Mouse (Mus musculus): ENCODE results near the gene Rsu1.

The Rsu1 gene

GRCm38 (mm10) chr2:13271165-13271957 lies at the start of gene Rsu1:
TSS of gene Rsu1 (minus strand) at chr2:13271415.
- peak; percentile 98 for DNase-seq (ENCODE audit: low spot score)

- DNase-seq (ENCODE audit: low spot score) = no peak
Observed at GRCm38 (mm10) chr2:13303376-13303775, 32.2 kb upstream of the Rsu1 start.

GRCm38 (mm10) chr2:13299031-13299430 lies 27.8 kb upstream of the Rsu1 start:
- DNase-seq (ENCODE audit: low spot score) = no peak

GRCm38 (mm10) chr2:13297733-13298132 lies 26.5 kb upstream of the Rsu1 start:
- no peak for DNase-seq (ENCODE audit: low spot score)

- DNase-seq (ENCODE audit: low spot score) = no peak
Observed at GRCm38 (mm10) chr2:13290661-13291060, 19.4 kb upstream of the Rsu1 start.

GRCm38 (mm10) chr2:13290070-13290469 lies 18.9 kb upstream of the Rsu1 start:
- DNase-seq (ENCODE audit: low spot score) = no peak

GRCm38 (mm10) chr2:13278114-13278862 lies 7.1 kb upstream of the Rsu1 start:
- no peak for DNase-seq (ENCODE audit: low spot score)

GRCm38 (mm10) chr2:13275874-13276273 lies 4.7 kb upstream of the Rsu1 start:
- DNase-seq (ENCODE audit: low spot score) = no peak

- no peak for DNase-seq (ENCODE audit: low spot score)
Observed at GRCm38 (mm10) chr2:13270736-13271135, 479 bp downstream of the Rsu1 start.

- DNase-seq (ENCODE audit: low spot score) = no peak
Observed at GRCm38 (mm10) chr2:13268681-13269293, 2.4 kb downstream of the Rsu1 start.

- DNase-seq (ENCODE audit: low spot score) = no peak
Observed at GRCm38 (mm10) chr2:13264875-13265274, 6.3 kb downstream of the Rsu1 start.

- DNase-seq (ENCODE audit: low spot score) = no peak
Observed at GRCm38 (mm10) chr2:13263150-13263549, 8.1 kb downstream of the Rsu1 start.

GRCm38 (mm10) chr2:13258606-13259005 lies 12.6 kb downstream of the Rsu1 start:
- DNase-seq (ENCODE audit: low spot score) = no peak

- no peak for DNase-seq (ENCODE audit: low spot score)
Observed at GRCm38 (mm10) chr2:13240711-13241110, 30.5 kb downstream of the Rsu1 start.

- no peak for DNase-seq (ENCODE audit: low spot score)
Observed at GRCm38 (mm10) chr2:13237140-13237901, 33.9 kb downstream of the Rsu1 start.

- peak; percentile 13 for DNase-seq (ENCODE audit: low spot score)
Observed at GRCm38 (mm10) chr2:13235696-13236095, 35.5 kb downstream of the Rsu1 start.

- DNase-seq (ENCODE audit: low spot score) = no peak
Observed at GRCm38 (mm10) chr2:13234796-13235195, 36.4 kb downstream of the Rsu1 start.

- no peak for DNase-seq (ENCODE audit: low spot score)
Observed at GRCm38 (mm10) chr2:13233902-13234301, 37.3 kb downstream of the Rsu1 start.

GRCm38 (mm10) chr2:13233254-13233835 lies 37.9 kb downstream of the Rsu1 start:
- no peak for DNase-seq (ENCODE audit: low spot score)

GRCm38 (mm10) chr2:13232305-13232704 lies 38.9 kb downstream of the Rsu1 start:
- no peak for DNase-seq (ENCODE audit: low spot score)

- no peak for DNase-seq (ENCODE audit: low spot score)
Observed at GRCm38 (mm10) chr2:13229686-13230085, 41.5 kb downstream of the Rsu1 start.

GRCm38 (mm10) chr2:13226031-13226430 lies 45.2 kb downstream of the Rsu1 start:
- no peak for DNase-seq (ENCODE audit: low spot score)
